Mouse (Mus musculus): Measurements from ENCODE around the gene Spata20.

Spata20 gene

GRCm38 (mm10) chr11:94449886-94450285 is 36.1 kb downstream of the Spata20 start:
- no peak for DNase-seq

- DNase-seq = no peak
Measured at GRCm38 (mm10) chr11:94449239-94449638, 36.7 kb downstream of the Spata20 start.

- DNase-seq = no peak
Measured at GRCm38 (mm10) chr11:94447017-94447416, 39.0 kb downstream of the Spata20 start.

- peak in 1 of 2 experiments; percentile 49 for DNase-seq
Measured at GRCm38 (mm10) chr11:94445300-94445699, 40.7 kb downstream of the Spata20 start.

GRCm38 (mm10) chr11:94444829-94445228 is 41.1 kb downstream of the Spata20 start:
- DNase-seq = no peak

- no peak for DNase-seq
Measured at GRCm38 (mm10) chr11:94441752-94442151, 44.2 kb downstream of the Spata20 start.

- no peak for DNase-seq
Measured at GRCm38 (mm10) chr11:94441122-94441521, 44.9 kb downstream of the Spata20 start.

- no peak for DNase-seq
Measured at GRCm38 (mm10) chr11:94440421-94440820, 45.6 kb downstream of the Spata20 start.

GRCm38 (mm10) chr11:94429011-94429651 is 56.8 kb downstream of the Spata20 start:
- no peak for DNase-seq
